8 mouse cellular contexts compared by ENCODE assay signal in the genomic region with DNA sequence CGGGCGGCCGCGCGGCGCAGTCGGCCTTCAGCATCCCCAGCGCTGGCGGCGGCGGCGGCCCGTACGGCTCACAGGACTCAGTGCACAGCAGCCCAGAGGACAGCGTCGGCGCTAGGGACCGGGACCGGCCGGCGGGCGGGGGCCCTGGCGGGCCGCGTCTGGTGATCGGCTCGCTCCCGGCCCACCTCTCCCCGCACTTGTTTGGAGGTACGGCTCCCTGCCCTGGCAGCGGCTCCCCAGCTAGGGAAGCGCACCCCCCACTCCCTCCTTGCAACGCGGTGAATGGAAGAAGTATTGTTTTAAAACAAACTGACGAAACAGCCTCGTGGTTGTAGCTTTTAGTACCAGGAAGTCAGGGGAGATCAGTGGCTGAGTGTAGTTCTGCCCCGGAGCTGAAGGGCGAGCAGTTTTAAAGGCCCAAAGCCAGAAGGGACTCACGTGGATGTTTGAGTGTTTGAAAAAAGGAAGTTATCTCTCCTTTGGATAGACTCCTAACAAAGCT. TPM values are rescaled to one million over a fixed set of nuclear protein-coding genes. Genes with fewer than 3 reads are reported as not detected.
A peak's percentile ranks its signal among the peaks of the same experiment; 100 is the strongest.
DNase-seq lines count a peak whose midpoint lies in the region; ATAC-seq and TF ChIP-seq lines count a peak whose summit lies in the region.

No protein-coding gene starts in this region.

- H3K36me3 ChIP-seq in forebrain, postnatal 0 days (ENCODE audit: insufficient read depth), result no peaks in the 10 kb centered on the region; the same call in 1 of the 2 replicates
- 0 out of 2 replicates have a peak, but pooled peaks cover 2% of the 10 kb centered on the region for H3K36me3 ChIP-seq in hindbrain, embryonic 10.5 days
- H3K36me3 ChIP-seq in macrophage (ENCODE audit: inconsistent target), result no peaks in the 10 kb centered on the region

- peak overlapping the region; percentile 56 for H3K4me2 ChIP-seq in forebrain, postnatal 0 days (ENCODE audit: low read depth)

- H3K27me3 ChIP-seq in Patski, result no peaks in the 10 kb centered on the region
- H3K27me3 ChIP-seq in cerebellum, adult 2 months (ENCODE audit: control insufficient read depth, insufficient read depth, low read length), result no peaks in the 10 kb centered on the region
- H3K27me3 ChIP-seq in forebrain, postnatal 0 days (ENCODE audit: insufficient read depth, low read length), result no peaks in the 10 kb centered on the region
- H3K27me3 ChIP-seq in hindbrain, embryonic 10.5 days (ENCODE audit: insufficient read depth, poor library complexity, severe bottlenecking), result peaks cover 8% of the 10 kb centered on the region; the same call in 1 of the 2 replicates

- peak; percentile 32 for ATAC-seq in Patski
- ATAC-seq in forebrain, postnatal 0 days, result peak; percentile 21

- CTCF ChIA-PET in Patski (lab: Charles Lee), result interaction anchor here (1.3 to 1.5 kb wide), 3 partner anchors 22 to 174 kb away, joined by 3 to 4 read pairs (median 3); no protein-coding TSS in a partner anchor

- POLR2A ChIA-PET in Patski (lab: Charles Lee), result interaction anchor here (0.8 to 1.0 kb wide), 2 partner anchors 13 to 155 kb away, joined by 3 read pairs; no protein-coding TSS in a partner anchor

- WGBS in cerebellum, adult 2 months, result 3% methylated on average over 38 of the region's 39 CpGs
- under 1% methylated on average over 35 of the region's 39 CpGs for WGBS in forebrain, postnatal 0 days
- 2% methylated on average over 39 of the region's 39 CpGs for WGBS in hindbrain, embryonic 10.5 days
- under 1% methylated on average over 39 of the region's 39 CpGs for WGBS in macrophage (ENCODE audit: missing documents)

- peaks cover 47% of the 10 kb centered on the region for H3K79me2 ChIP-seq in macrophage (ENCODE audit: inconsistent target)

- peak overlapping the region; percentile 79 for H3K27ac ChIP-seq in cerebellum, adult 2 months (ENCODE audit: insufficient read depth, low read length)
- H3K27ac ChIP-seq in forebrain, postnatal 0 days (ENCODE audit: low read depth, low read length), result peak overlapping the region; percentile 95
- H3K27ac ChIP-seq in hindbrain, embryonic 10.5 days, result peak overlapping the region; percentile 93
- peak overlapping the region; percentile 61 for H3K27ac ChIP-seq in macrophage

- no peak for DNase-seq in Patski (ENCODE audit: low read depth, low spot score)
- DNase-seq in cerebellum, adult 2 months, result peak; percentile 53 to 66
- peak; percentile 60 for DNase-seq in forebrain, postnatal 0 days
- DNase-seq in hindbrain, embryonic 10.5 days (ENCODE audit: low spot score), result peak; percentile 70
- DNase-seq in left cerebral cortex, adult 18-20 months (ENCODE audit: low spot score in 2 of 2), result peak; percentile 25 to 41
- peak; percentile 21 for DNase-seq in retina, postnatal 7 days (ENCODE audit: low read depth, low spot score)
- DNase-seq in urinary bladder, postnatal 14 days (ENCODE audit: low spot score), result peak; percentile 51

- peak overlapping the region; percentile 83 for H3K9ac ChIP-seq in forebrain, postnatal 0 days

- H3K4me1 ChIP-seq in cerebellum, adult 2 months (ENCODE audit: control insufficient read depth, insufficient read depth, low read length), result peaks cover 9% of the 10 kb centered on the region; the same call in 1 of the 2 replicates
- peaks cover 14% of the 10 kb centered on the region for H3K4me1 ChIP-seq in forebrain, postnatal 0 days (ENCODE audit: insufficient read depth)
- peaks cover 34% of the 10 kb centered on the region for H3K4me1 ChIP-seq in hindbrain, embryonic 10.5 days (replicated peaks)

- H3K4me3 ChIP-seq in cerebellum, adult 2 months (replicated peaks; ENCODE audit: insufficient read depth, low read depth, low read length), result peak overlapping the region; percentile 84
- peak overlapping the region; percentile 85 for H3K4me3 ChIP-seq in forebrain, postnatal 0 days (ENCODE audit: low read depth, low read length)
- peak overlapping the region; percentile 80 for H3K4me3 ChIP-seq in hindbrain, embryonic 10.5 days
- peak overlapping the region; percentile 46 for H3K4me3 ChIP-seq in macrophage (ENCODE audit: inconsistent target)

- TF ChIP-seq CTCF in Patski (IDR thresholded peaks at IDR 0.05), result peak; percentile 29
- no peak for TF ChIP-seq CTCF in cerebellum, adult 2 months (IDR thresholded peaks at IDR 0.05; ENCODE audit: borderline replicate concordance, insufficient read depth, low read depth, low read length)
- no peak for TF ChIP-seq CTCF in forebrain, postnatal 0 days (IDR thresholded peaks at IDR 0.05; ENCODE audit: low read depth)

- in situ Hi-C loops in Patski (cut with MboI; ENCODE audit: low pct_unique_long_range_greater_than_20kb), result loop anchor here (5.0 to 10.0 kb wide), 3 partner anchors 45 to 113 kb away; no protein-coding TSS in a partner anchor

- no peak; the same call in 1 of the 2 replicates for TF ChIP-seq POLR2A in cerebellum, adult 2 months (IDR thresholded peaks at IDR 0.05; ENCODE audit: borderline replicate concordance, insufficient read depth, low read length)

- no peaks in the 10 kb centered on the region for H3K9me3 ChIP-seq in forebrain, postnatal 0 days (ENCODE audit: low read length)
- H3K9me3 ChIP-seq in hindbrain, embryonic 10.5 days, result no peaks in the 10 kb centered on the region

RNA-seq across cellular contexts. Expression of a gene that starts 0.6 kb away (rescaled TPM):
- polyA plus RNA-seq in Patski (2021) (17.4 TPM), macrophage (2018) (22.2 to 54.9 TPM (median 37.6 TPM) in 3 replicates)
- polyA plus RNA-seq in cerebellum, adult 2 months (2012; rRNA removed), result 7.9 and 8.3 TPM in 2 replicates
- 74.2 and 83.8 TPM in 2 replicates for total RNA-seq in forebrain, postnatal 0 days (2014; rRNA removed)
- 11.2 and 13.1 TPM in 2 replicates for polyA plus RNA-seq in forebrain, postnatal 0 days (2015; fragmentation: Nextera tagmentation; extraction: Ambion mirVana)
- 2.0 TPM in 2 replicates for polyA plus RNA-seq in hindbrain, embryonic 10.5 days (2016; fragmentation: Nextera tagmentation; extraction: Ambion mirVana)
- total RNA-seq in left cerebral cortex, adult 18-20 months (2021), result 10 to 100 TPM; 12.6 to 14.6 TPM
- total RNA-seq in macrophage (2018; cell fraction: chromatin; rRNA removed), result 10 to 100 TPM; 23.1 to 75.5 (median 49.6) TPM
- 10 to 100 TPM; 34.2 to 77.1 (median 53.5) TPM for total RNA-seq in macrophage (2018; cell fraction: cytosol; rRNA removed)
- 100 to 1,000 TPM in 1 of 26 experiments, 10 to 100 TPM in 25; 37.5 to 103 (median 51.2) TPM for total RNA-seq in macrophage (2018; cell fraction: nucleus; rRNA removed)
